Mouse (Mus musculus): ENCODE measurements around the gene Cd22.

DNA sequence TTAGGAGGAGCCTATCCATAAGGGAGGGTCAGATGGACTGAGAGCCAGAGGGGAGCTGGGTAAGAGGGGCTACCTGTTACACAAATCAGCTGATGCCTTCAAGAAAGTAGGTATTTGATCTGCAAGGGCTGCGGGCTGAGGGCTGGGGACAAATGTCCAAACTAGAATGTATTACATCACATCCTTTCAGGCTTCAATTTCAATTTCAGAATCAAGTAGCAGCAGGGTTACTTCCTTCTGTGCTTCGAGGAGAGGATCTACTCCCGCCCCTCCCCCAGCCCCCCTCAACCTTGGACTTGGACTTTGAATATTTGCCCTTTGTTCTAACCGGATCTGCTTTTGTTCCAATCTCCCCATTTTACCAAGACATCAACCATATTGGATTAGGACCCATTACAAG is 37.1 kb upstream of the Cd22 start:
- TF ChIP-seq CTCF (IDR thresholded peaks at IDR 0.05; ENCODE audit: low read depth, low read length) (no peak), POLR2A (IDR thresholded peaks at IDR 0.05; ENCODE audit: extremely low read depth, insufficient read depth, low read length) (no peak)

Data from liver, adult 2 months (tissue).